Mouse (Mus musculus) liver, embryonic 11.5 days (tissue): Measurements from ENCODE around the gene Slfn2. TPM values are rescaled to one million over a fixed set of nuclear protein-coding genes. Genes with fewer than 3 reads are reported as not detected.

ENCODE experiments used
- ATAC-seq: fragments of 200-750 bp; cut with Nextera tagmentation; replicated peaks from 2 replicates; pipeline ENCODE4 v1.8.0; 2017; ENCODE audit warnings: moderate number of reproducible peaks, mild to moderate bottlenecking, moderate TSS enrichment, moderate library complexity; ENCODE audit not compliant: low FRiP score
- DNase-seq: peaks from one replicate; pipeline ENCODE4 v3.0.0-alpha.2; 2017; ENCODE audit warnings: low spot score
- H3K27ac ChIP-seq: fragments of 300-500 bp; sonication (generic); 2 replicates; pipeline ENCODE4 v1.5.1; 2014; ENCODE audit warnings: mild to moderate bottlenecking, low read depth, low read length, control low read depth
- H3K27me3 ChIP-seq: fragments of 300-500 bp; sonication (generic); replicated peaks from 2 replicates; pipeline ENCODE4 v1.6.1; 2014; ENCODE audit warnings: low read length, mixed read lengths; ENCODE audit not compliant: control insufficient read depth, insufficient read depth
- H3K36me3 ChIP-seq: fragments of 300-500 bp; sonication (generic); 2 replicates; pipeline ENCODE4 v1.6.1; 2014; ENCODE audit warnings: mild to moderate bottlenecking, low read length, moderate library complexity, mixed read lengths; ENCODE audit not compliant: control insufficient read depth, insufficient read depth
- H3K4me1 ChIP-seq: fragments of 300-500 bp; sonication (generic); replicated peaks from 2 replicates; pipeline ENCODE4 v1.6.1; 2014; ENCODE audit warnings: low read length, mixed read lengths; ENCODE audit not compliant: control insufficient read depth, insufficient read depth
- H3K4me2 ChIP-seq: fragments of 300-500 bp; sonication (generic); 2 replicates; pipeline ENCODE4 v1.6.1; 2014; ENCODE audit warnings: mild to moderate bottlenecking, control low read depth, moderate library complexity
- H3K4me3 ChIP-seq: fragments of 300-500 bp; sonication (generic); 2 replicates; pipeline ENCODE4 v1.5.1; 2014; ENCODE audit warnings: low read depth, low read length, control low read depth
- H3K9ac ChIP-seq: fragments of 300-500 bp; sonication (generic); 2 replicates; pipeline ENCODE4 v1.6.1; 2014; ENCODE audit warnings: low read depth, low read length, control low read depth
- H3K9me3 ChIP-seq: fragments of 300-500 bp; sonication (generic); 2 replicates; pipeline ENCODE4 v1.6.1; 2016; ENCODE audit warnings: low read length, inconsistent platforms, mixed read lengths; ENCODE audit not compliant: control insufficient read depth
- WGBS: fragments of 180-500 bp; shearing (Covaris S2); extraction: QIAGEN DNeasy Blood & Tissue Kit; methylation state at CpG from one replicate; pipeline ENCODE4 v1.1.7; 2014; 5-methylcytosine and 5-hydroxymethylcytosine counted together
- polyA plus RNA-seq: library from polyadenylated mRNA; unstranded; fragments of >200 nt; fragmentation: Nextera tagmentation; extraction: Ambion mirVana; gene quantifications from 2 replicates; pipeline ENCODE4 v1.2.1, GENCODE M21; 2014

The Slfn2 gene
- polyA plus RNA-seq, 1 experiment from 2014 or later = 4.3 TPM

GRCm38 (mm10) chr11:83066640-83067531 lies 2.0 kb downstream of the Slfn2 start:
- Histone ChIP-seq H3K9me3 (no peaks in the 10 kb centered on the region), H3K36me3 (no peaks in the 10 kb centered on the region), H3K27me3 (no peaks in the 10 kb centered on the region), H3K4me1 (no peaks in the 10 kb centered on the region), H3K9ac (no peak overlapping the region), H3K4me2 (no peak overlapping the region), H3K4me3 (no peak overlapping the region), H3K27ac (no peak overlapping the region)
- 39% methylated on average over 11 of the region's 11 CpGs for WGBS
- ATAC-seq (no peak), DNase-seq (peak; percentile 24)

- WGBS = 63% methylated on average over 4 of the region's 4 CpGs
- H3K4me2 ChIP-seq = no peak overlapping the region
- no peak overlapping the region for H3K27ac ChIP-seq
Observed at GRCm38 (mm10) chr11:83067982-83068694, 3.2 kb downstream of the Slfn2 start.

GRCm38 (mm10) chr11:83070321-83070970 lies 5.5 kb downstream of the Slfn2 start:
- no peak for ATAC-seq
- DNase-seq = peak; percentile 24
- WGBS = 89% methylated on average over 15 of the region's 15 CpGs

More at GRCm38 (mm10) chr11:83067982-83068694, 3.2 kb downstream of the Slfn2 start:
- H3K4me1 ChIP-seq = no peaks in the 10 kb centered on the region
- H3K4me3 ChIP-seq = no peak overlapping the region
- H3K9me3 ChIP-seq = no peaks in the 10 kb centered on the region
- no peak overlapping the region for H3K9ac ChIP-seq
- no peaks in the 10 kb centered on the region for H3K36me3 ChIP-seq
- H3K27me3 ChIP-seq = no peaks in the 10 kb centered on the region
- peak; percentile 15 for DNase-seq
- no peak for ATAC-seq

GRCm38 (mm10) chr11:83077714-83078422 lies 13.0 kb downstream of the Slfn2 start:
- H3K27me3 ChIP-seq = no peaks in the 10 kb centered on the region
- peak; percentile 17 for DNase-seq
- no peaks in the 10 kb centered on the region for H3K9me3 ChIP-seq
- H3K9ac ChIP-seq = no peak overlapping the region
- H3K4me2 ChIP-seq = no peak overlapping the region
- 24% methylated on average over 3 of the region's 3 CpGs for WGBS
- ATAC-seq = 0 out of 2 replicates have a peak, but pooled peaks have one; percentile 18
- peaks cover 3% of the 10 kb centered on the region; the same call in 1 of the 2 replicates for H3K4me1 ChIP-seq
- no peaks in the 10 kb centered on the region for H3K36me3 ChIP-seq
- H3K27ac ChIP-seq = 0 out of 2 replicates have a peak overlapping the region, but pooled peaks have one; percentile 3
- no peak overlapping the region for H3K4me3 ChIP-seq

More at GRCm38 (mm10) chr11:83070321-83070970, 5.5 kb downstream of the Slfn2 start:
- H3K27me3 ChIP-seq = no peaks in the 10 kb centered on the region
- H3K4me2 ChIP-seq = no peak overlapping the region
- no peaks in the 10 kb centered on the region for H3K9me3 ChIP-seq
- H3K36me3 ChIP-seq = no peaks in the 10 kb centered on the region
- no peak overlapping the region for H3K27ac ChIP-seq
- H3K4me3 ChIP-seq = no peak overlapping the region
- H3K9ac ChIP-seq = no peak overlapping the region
- H3K4me1 ChIP-seq = no peaks in the 10 kb centered on the region

GRCm38 (mm10) chr11:83078423-83079140 lies 13.7 kb downstream of the Slfn2 start:
- Histone ChIP-seq H3K36me3 (no peaks in the 10 kb centered on the region), H3K4me3 (no peak overlapping the region), H3K4me2 (no peak overlapping the region), H3K9ac (no peak overlapping the region), H3K4me1 (peaks cover 3% of the 10 kb centered on the region; the same call in 1 of the 2 replicates), H3K27me3 (no peaks in the 10 kb centered on the region), H3K27ac (no peak overlapping the region), H3K9me3 (no peaks in the 10 kb centered on the region)
- ATAC-seq (no peak), DNase-seq (peak; percentile 27)
- 66% methylated on average over 5 of the region's 5 CpGs for WGBS

- H3K36me3 ChIP-seq = no peaks in the 10 kb centered on the region
- H3K4me3 ChIP-seq = no peak overlapping the region
- 33% methylated on average over 9 of the region's 9 CpGs for WGBS
- no peak overlapping the region for H3K27ac ChIP-seq
- H3K9me3 ChIP-seq = no peaks in the 10 kb centered on the region
- peak; percentile 30 for DNase-seq
- H3K27me3 ChIP-seq = no peaks in the 10 kb centered on the region
- peaks cover 3% of the 10 kb centered on the region; the same call in 1 of the 2 replicates for H3K4me1 ChIP-seq
- no peak overlapping the region for H3K4me2 ChIP-seq
- no peak for ATAC-seq
- H3K9ac ChIP-seq = no peak overlapping the region
Observed at GRCm38 (mm10) chr11:83079487-83080199, 14.7 kb downstream of the Slfn2 start.

- H3K27me3 ChIP-seq = no peaks in the 10 kb centered on the region
- H3K27ac ChIP-seq = no peak overlapping the region
- no peak overlapping the region for H3K9ac ChIP-seq
- no peak overlapping the region for H3K4me3 ChIP-seq
- H3K4me2 ChIP-seq = no peak overlapping the region
- H3K36me3 ChIP-seq = no peaks in the 10 kb centered on the region
- ATAC-seq (no peak), DNase-seq (no peak)
- peaks cover 3% of the 10 kb centered on the region; the same call in 1 of the 2 replicates for H3K4me1 ChIP-seq
- WGBS = 69% methylated on average over 7 of the region's 7 CpGs
- H3K9me3 ChIP-seq = no peaks in the 10 kb centered on the region
Observed at GRCm38 (mm10) chr11:83082741-83083473, 18.0 kb downstream of the Slfn2 start.
